Mouse (Mus musculus): ENCODE measurements at regions not wholly inside any gene's neighbourhood (a gene's known extent, or its start where the extent isn't known, plus 50 kb on each side); places are given as distances from the start of the nearest gene placed in this dataset.

DNA sequence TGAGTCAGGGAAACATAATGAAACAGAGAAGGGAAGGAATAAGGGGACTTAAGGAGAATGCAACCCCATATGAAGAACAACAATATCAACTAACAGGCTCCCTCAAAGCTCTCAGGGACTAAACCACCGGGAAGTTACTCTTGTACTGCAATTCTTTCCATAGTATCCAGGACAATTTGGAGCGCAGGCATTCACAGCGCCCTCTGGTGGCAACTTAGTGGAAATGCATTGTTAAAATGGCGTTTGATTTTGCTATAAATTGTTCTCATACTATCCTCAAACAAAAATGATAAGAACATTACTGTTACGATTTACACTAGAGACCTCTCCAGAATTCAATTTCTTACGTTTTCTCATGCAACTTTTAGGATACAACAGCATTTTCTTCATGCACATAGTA lies 1126.1 kb downstream of the Pcdh9 start:
- DNase-seq (ENCODE audit: low spot score): peak; percentile 33

DNA sequence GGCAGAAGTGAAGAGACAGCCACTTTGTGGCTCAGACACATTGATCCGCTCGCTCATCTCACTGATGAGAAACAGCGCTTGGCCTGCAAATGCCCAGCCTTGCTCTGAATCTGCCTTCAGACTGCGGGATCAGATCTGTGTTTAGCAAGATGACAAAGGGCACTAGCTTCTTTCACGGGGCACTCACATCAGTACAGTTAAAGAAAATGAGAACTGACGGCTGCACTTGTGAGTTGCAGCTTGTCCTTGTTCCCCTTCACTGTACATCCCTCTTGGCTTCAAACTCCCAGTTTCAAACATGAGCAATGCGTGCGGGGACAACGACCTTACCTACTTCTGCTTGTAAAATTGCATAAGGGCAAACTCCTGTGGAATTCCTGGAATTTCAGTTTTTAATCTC lies 1135.8 kb downstream of the Pcdh9 start:
- DNase-seq (ENCODE audit: low spot score): peak; percentile 65

DNA sequence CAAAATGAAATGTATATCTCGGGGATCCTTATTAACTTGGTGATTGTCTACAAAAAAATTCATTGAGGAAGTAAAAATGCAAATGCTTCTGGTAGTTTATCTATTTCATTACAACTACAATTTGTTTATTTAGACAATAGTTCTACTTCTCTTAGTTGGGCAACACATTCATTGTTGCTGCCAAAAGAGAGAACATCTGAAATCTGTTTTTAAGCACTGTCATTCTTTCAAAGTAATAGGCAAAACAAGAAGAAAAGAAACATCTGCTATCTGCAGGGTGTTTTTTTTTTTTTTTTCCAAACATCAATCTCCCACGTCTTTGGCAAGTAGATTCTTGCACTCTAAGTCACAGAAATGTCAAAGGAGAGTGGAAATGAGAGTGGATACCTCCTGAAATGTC lies 1172.8 kb downstream of the Pcdh9 start:
- DNase-seq (ENCODE audit: low spot score): no peak

DNA sequence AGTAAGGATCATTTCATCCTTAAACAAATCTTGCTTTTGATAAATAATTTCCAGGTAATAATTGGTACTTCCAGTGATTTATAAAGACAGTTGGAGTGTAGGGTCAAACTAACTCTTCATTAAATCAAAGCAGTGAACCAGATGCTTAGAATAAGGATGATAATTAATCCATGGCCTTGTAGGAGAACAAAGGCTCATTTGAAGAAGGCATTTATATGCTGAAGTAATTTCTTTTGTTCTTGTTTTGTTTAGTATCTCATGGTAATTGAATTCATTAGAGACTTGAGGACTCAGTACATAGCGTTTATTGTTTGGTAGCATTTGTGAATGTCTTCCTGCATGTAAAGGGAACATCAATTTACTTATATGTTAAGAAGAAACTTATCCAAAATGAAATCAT lies 1202.3 kb downstream of the Pcdh9 start:
- DNase-seq (ENCODE audit: low spot score): peak; percentile 76

DNA sequence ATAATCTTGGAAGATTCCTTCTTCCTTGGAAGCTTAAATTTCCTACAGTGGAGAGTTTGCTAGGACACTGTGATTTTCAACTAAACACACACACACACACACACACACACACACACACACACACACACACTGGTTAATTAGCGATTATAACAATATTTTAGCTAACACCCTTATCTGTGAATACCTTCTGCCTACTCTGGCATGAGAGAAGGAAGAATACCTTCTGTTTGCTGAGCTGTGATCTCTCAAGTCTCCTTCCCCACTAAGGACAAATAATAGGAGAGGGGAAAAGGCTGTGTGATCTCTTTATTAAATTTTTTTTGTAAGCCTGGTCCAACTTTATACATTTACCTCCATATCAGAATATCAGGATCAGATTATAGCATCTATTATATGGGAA lies 1203.4 kb downstream of the Pcdh9 start:
- peak; percentile 50 for DNase-seq (ENCODE audit: low spot score)

DNA sequence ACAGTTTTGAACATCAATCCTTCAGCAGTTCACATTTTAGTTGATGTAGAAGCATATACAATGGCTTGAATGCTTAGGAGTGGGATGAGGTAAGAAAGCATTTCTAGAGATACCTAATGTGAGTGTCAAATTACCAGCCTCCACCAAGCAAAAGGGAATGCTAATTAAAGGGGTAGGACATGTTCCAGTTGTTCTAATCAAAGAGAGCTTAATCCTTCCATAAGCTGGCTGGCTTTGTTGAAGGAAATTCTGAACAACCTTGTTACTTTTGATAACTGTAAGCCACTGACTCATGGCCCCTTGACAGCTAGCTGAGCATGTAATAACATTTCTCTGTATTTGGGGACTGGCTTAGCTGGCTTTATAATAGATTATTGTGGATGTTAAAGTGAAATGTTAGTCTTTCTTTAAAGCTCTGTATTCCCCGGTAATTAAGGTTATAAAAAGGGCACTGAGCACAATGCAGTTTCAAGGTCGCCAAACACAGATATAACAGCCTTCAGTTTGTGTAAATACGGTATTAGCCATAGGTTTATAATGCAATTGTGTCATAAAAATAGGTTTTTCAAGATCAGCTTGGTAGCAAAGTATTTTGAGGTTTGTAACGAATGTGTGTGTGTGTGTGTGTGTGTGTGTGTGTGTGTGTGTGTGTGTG lies 1211.5 kb downstream of the Pcdh9 start:
- DNase-seq (ENCODE audit: low spot score): no peak

DNA sequence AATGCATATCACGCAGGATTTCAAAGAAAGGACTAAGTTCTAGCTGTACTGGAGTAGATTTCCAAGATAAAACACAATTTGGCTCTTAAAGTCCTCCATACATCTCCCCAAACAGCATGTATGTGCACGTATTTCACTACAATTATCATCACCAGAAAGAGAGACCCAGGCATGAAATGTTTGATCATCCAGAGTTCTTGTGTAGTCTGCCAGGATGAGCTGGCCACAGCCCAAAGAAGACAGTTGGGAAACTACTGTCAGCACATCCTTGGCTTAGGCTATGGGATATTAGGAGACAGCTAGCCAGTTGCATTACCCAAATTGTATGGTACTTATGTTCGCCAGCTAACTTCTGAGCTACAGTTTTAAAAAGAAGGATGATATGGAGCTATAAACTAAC lies 1216.3 kb downstream of the Pcdh9 start:
- DNase-seq (ENCODE audit: low spot score): no peak

Measured in retina, embryonic 14.5 days (tissue).